Mouse (Mus musculus): ENCODE results near the gene Lasp1. TPM values are rescaled to one million over a fixed set of nuclear protein-coding genes. Genes with fewer than 3 reads are reported as not detected.
"Not testable (repeated sequence)": the region's sequence is repeated elsewhere in the genome, so short reads cannot be mapped to it uniquely, and the experiment has no call there.

Lasp1 gene
- polyA plus RNA-seq, 1 experiment from 2014 or later: 45.1 TPM

DNA sequence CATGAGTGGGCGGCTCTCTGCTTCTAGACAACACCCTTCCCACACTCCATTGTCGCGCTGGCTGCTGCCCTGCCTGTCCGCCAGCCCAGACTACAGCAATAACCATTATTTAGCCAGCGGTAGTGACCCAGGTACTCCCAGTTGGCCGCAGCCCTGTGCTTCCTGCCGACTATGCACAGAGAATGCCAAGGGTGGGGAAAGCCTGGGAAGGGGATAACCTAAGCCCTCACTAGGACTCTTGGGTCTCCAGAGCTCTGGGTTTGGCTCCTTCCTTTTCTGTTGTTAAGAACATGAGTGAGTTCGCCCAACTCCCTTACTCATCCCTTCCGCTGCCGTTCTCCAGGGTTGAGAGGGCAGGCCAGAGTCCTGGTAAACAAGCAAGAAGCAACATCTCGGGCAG is 33.2 kb downstream of the Lasp1 start:
- WGBS: 77% methylated on average over 11 of the region's 11 CpGs
- Histone ChIP-seq H3K36me3 (peaks cover 89% of the 10 kb centered on the region), H3K4me2 (no peak overlapping the region), H3K9ac (no peak overlapping the region), H3K27ac (replicated peaks) (no peak overlapping the region), H3K4me3 (no peak overlapping the region), H3K9me3 (no peaks in the 10 kb centered on the region), H3K27me3 (replicated peaks) (no peaks in the 10 kb centered on the region), H3K4me1 (peaks cover 8% of the 10 kb centered on the region)
- ATAC-seq (ENCODE audit: extremely low read depth, insufficient number of reproducible peaks, low FRiP score, low TSS enrichment): no peak

- H3K4me1 ChIP-seq: peaks cover 13% of the 10 kb centered on the region
- no peak overlapping the region for H3K4me2 ChIP-seq
- H3K4me3 ChIP-seq: no peak overlapping the region
- no peak for ATAC-seq (ENCODE audit: extremely low read depth, insufficient number of reproducible peaks, low FRiP score, low TSS enrichment)
- H3K27me3 ChIP-seq (replicated peaks): no peaks in the 10 kb centered on the region
- H3K36me3 ChIP-seq: peaks cover 88% of the 10 kb centered on the region
- H3K27ac ChIP-seq (replicated peaks): no peak overlapping the region
- WGBS: 79% methylated on average over 15 of the region's 15 CpGs
- no peak overlapping the region for H3K9ac ChIP-seq
- no peaks in the 10 kb centered on the region for H3K9me3 ChIP-seq
Observed at GRCm38 (mm10) chr11:97833352-97833751, 34.6 kb downstream of the Lasp1 start.

DNA sequence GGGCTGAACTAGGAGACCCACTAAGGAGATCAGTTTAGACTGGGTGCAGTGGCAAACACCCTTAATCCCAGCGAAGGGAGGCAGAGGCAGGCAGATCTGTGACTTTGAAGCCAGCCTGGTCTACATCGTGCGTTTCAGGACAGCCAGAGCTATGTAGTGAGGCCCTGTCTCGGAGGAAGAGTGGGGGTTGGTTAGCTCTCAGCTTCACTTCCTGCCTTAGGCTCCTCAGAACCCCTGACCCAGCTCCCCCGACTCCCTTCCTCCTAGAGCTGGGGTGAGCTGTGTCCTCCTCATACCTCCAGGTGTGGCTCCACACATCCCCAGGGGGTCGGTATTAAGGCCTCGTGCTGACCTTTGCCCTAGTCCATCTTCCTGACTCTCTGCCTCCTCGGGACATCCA is 37.7 kb downstream of the Lasp1 start:
- ATAC-seq (ENCODE audit: extremely low read depth, insufficient number of reproducible peaks, low FRiP score, low TSS enrichment): no peak
- Histone ChIP-seq H3K27ac (replicated peaks) (0 out of 2 replicates have a peak overlapping the region, but pooled peaks have one; percentile 31), H3K36me3 (peaks cover 66% of the 10 kb centered on the region), H3K27me3 (replicated peaks) (no peaks in the 10 kb centered on the region), H3K4me1 (peaks cover 24% of the 10 kb centered on the region), H3K4me3 (no peak overlapping the region), H3K9ac (peak overlapping the region; percentile 50; the same call in 1 of the 2 replicates), H3K9me3 (no peaks in the 10 kb centered on the region), H3K4me2 (no peak overlapping the region)
- WGBS: 43% methylated on average over 8 of the region's 8 CpGs

DNA sequence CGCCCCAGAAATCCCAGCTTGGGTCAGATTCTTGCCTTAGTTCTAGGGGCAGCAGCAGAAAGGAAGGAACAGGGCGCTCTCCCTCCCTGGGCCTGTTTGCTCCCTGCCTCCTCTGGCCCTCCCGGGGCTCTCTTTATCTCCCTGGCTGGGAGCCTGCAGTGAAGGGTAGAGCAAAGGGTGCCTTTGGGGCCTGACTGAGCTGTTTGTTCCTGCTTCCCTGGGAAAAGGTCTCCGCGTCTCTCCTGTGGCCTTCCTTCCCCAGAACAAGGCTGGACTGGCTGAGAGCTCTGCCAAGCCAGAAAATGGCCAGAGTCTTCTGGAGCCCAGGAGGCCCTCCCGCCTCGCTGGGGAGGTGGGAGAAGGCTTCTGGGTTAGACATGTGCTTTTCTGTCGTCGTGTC is 38.3 kb downstream of the Lasp1 start:
- H3K4me2 ChIP-seq: not testable (repeated sequence)
- peak overlapping the region; percentile 50; the same call in 1 of the 2 replicates for H3K9ac ChIP-seq

DNA sequence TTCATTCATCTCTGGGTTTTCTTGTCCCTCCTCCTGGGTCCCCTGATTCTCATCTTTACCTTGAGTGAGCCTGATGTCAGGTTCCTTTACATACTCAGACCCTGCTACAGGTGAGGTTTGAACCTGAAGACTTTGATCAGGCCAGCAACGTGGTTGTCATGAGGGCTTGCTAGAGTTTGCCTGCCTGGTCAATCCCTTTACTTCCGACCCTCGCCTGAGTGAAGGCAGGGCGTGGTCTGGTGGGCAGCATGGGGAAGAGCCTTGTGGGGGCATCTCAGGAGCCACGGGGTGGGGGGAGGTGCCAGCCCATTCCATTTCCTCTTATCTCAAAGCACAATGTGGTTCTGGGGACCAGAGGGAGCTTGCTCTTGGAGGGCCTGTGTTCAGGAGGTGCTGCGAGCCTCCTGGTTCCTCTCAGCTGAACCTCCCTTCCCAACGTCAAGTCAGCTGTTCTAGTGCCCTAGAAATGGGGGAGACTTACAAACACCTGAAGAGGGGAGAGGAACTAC is 38.9 kb downstream of the Lasp1 start:
- Histone ChIP-seq H3K27me3 (replicated peaks) (no peaks in the 10 kb centered on the region), H3K9me3 (no peaks in the 10 kb centered on the region), H3K36me3 (peaks cover 56% of the 10 kb centered on the region), H3K4me1 (peaks cover 29% of the 10 kb centered on the region), H3K4me3 (no peak overlapping the region), H3K27ac (replicated peaks) (peak overlapping the region; percentile 31; the same call in 1 of the 2 replicates), H3K4me2 (no peak overlapping the region), H3K9ac (0 out of 2 replicates have a peak overlapping the region, but pooled peaks have one; percentile 50)
- WGBS: 64% methylated on average over 7 of the region's 7 CpGs
- no peak for ATAC-seq (ENCODE audit: extremely low read depth, insufficient number of reproducible peaks, low FRiP score, low TSS enrichment)

More for the DNA sequence above, 38.3 kb downstream of the Lasp1 start:
- H3K9me3 ChIP-seq; ATAC-seq (ENCODE audit: extremely low read depth, insufficient number of reproducible peaks, low FRiP score, low TSS enrichment); H3K4me3 ChIP-seq; H3K27me3 ChIP-seq (replicated peaks): not testable (repeated sequence)
- peaks cover 63% of the 10 kb centered on the region for H3K36me3 ChIP-seq
- WGBS: 63% methylated on average over 9 of the region's 9 CpGs
- peaks cover 28% of the 10 kb centered on the region for H3K4me1 ChIP-seq
- peak overlapping the region; percentile 31; the same call in 1 of the 2 replicates for H3K27ac ChIP-seq (replicated peaks)

DNA sequence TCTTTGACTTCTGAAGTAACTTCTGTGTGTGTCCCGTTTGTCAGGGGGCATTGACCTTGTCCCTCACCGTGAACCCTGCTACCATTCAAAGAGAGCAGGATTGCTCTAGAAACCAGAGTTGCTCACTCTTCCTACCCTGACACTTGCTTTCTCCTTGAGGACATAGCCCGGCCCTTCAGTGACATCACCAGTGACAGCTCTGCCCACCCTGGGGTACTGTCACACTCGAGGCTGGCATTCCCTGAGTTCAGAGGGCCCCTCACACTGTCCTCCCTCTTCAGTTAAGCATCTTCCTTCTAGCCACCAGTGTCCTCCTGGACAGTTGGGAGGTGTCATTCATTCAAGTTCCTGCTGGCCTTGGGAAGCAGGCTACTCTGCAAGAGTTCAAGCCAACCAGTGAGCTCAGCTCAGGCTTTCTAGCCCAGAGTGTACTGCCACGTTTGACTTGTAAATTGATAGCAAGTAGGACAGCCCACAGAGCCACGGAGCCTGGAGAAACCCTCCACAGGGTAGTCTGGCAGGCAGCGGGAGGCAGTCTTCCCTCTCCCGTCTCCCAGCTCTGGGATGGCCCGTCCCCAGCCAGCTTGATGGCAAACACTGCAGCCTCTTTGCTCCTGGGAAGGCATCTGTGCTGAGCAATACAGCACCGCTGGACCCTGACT is 40.1 kb downstream of the Lasp1 start:
- Histone ChIP-seq H3K27ac (replicated peaks) (no peak overlapping the region), H3K4me3 (no peak overlapping the region), H3K9ac (peak overlapping the region; percentile 24; the same call in 1 of the 2 replicates), H3K36me3 (peaks cover 44% of the 10 kb centered on the region), H3K9me3 (no peaks in the 10 kb centered on the region), H3K4me1 (peaks cover 29% of the 10 kb centered on the region), H3K27me3 (replicated peaks) (no peaks in the 10 kb centered on the region), H3K4me2 (no peak overlapping the region)
- WGBS: 35% methylated on average over 10 of the region's 10 CpGs
- no peak for ATAC-seq (ENCODE audit: extremely low read depth, insufficient number of reproducible peaks, low FRiP score, low TSS enrichment)

GRCm38 (mm10) chr11:97839441-97840134 is 40.8 kb downstream of the Lasp1 start:
- ATAC-seq (ENCODE audit: extremely low read depth, insufficient number of reproducible peaks, low FRiP score, low TSS enrichment): no peak
- Histone ChIP-seq H3K9me3 (no peaks in the 10 kb centered on the region), H3K4me1 (peaks cover 29% of the 10 kb centered on the region), H3K27ac (replicated peaks) (no peak overlapping the region), H3K9ac (peak overlapping the region; percentile 24; the same call in 1 of the 2 replicates), H3K36me3 (peaks cover 37% of the 10 kb centered on the region), H3K4me3 (no peak overlapping the region), H3K27me3 (replicated peaks) (no peaks in the 10 kb centered on the region), H3K4me2 (no peak overlapping the region)
- 56% methylated on average over 11 of the region's 11 CpGs for WGBS

GRCm38 (mm10) chr11:97840135-97840490 is 41.3 kb downstream of the Lasp1 start:
- peaks cover 29% of the 10 kb centered on the region for H3K4me1 ChIP-seq
- peak overlapping the region; percentile 78 for H3K27ac ChIP-seq (replicated peaks)
- no peaks in the 10 kb centered on the region for H3K9me3 ChIP-seq
- peaks cover 32% of the 10 kb centered on the region for H3K36me3 ChIP-seq
- H3K27me3 ChIP-seq (replicated peaks): no peaks in the 10 kb centered on the region
- peak overlapping the region; percentile 60 for H3K4me3 ChIP-seq
- 60% methylated on average over 2 of the region's 2 CpGs for WGBS
- ATAC-seq (ENCODE audit: extremely low read depth, insufficient number of reproducible peaks, low FRiP score, low TSS enrichment): no peak
- H3K4me2 ChIP-seq: peak overlapping the region; percentile 80
- H3K9ac ChIP-seq: peak overlapping the region; percentile 80; the same call in 1 of the 2 replicates

- H3K4me3 ChIP-seq: peak within 1 kb of the TSS; percentile 60
- peaks cover 29% of the 10 kb centered on the region for H3K4me1 ChIP-seq
- ATAC-seq (ENCODE audit: extremely low read depth, insufficient number of reproducible peaks, low FRiP score, low TSS enrichment): no peak
- peak within 1 kb of the TSS; percentile 78 for H3K27ac ChIP-seq (replicated peaks)
- H3K9ac ChIP-seq: peak within 1 kb of the TSS; percentile 80
- WGBS: 1% methylated on average over 6 of the region's 6 CpGs
- no peaks in the 10 kb centered on the region for H3K9me3 ChIP-seq
- no peaks in the 10 kb centered on the region for H3K27me3 ChIP-seq (replicated peaks)
- H3K4me2 ChIP-seq: peak within 1 kb of the TSS; percentile 80
- peaks cover 28% of the 10 kb centered on the region for H3K36me3 ChIP-seq
Observed at GRCm38 (mm10) chr11:97840539-97840954, 41.7 kb downstream of the Lasp1 start, which contains the start of gene B230217C12Rik. B230217C12Rik (plus strand) TSS chr11:97840780.

GRCm38 (mm10) chr11:97840991-97841661 is 42.3 kb downstream of the Lasp1 start:
- Histone ChIP-seq H3K4me1 (peaks cover 29% of the 10 kb centered on the region), H3K27me3 (replicated peaks) (no peaks in the 10 kb centered on the region), H3K4me3 (peak overlapping the region; percentile 60), H3K4me2 (peak overlapping the region; percentile 80), H3K9ac (peak overlapping the region; percentile 80), H3K36me3 (peaks cover 22% of the 10 kb centered on the region), H3K27ac (replicated peaks) (peak overlapping the region; percentile 78), H3K9me3 (no peaks in the 10 kb centered on the region)
- peak; percentile 29; the same call in 1 of the 2 replicates for ATAC-seq (ENCODE audit: extremely low read depth, insufficient number of reproducible peaks, low FRiP score, low TSS enrichment)
- WGBS: 3% methylated on average over 22 of the region's 22 CpGs

- no peak for ATAC-seq (ENCODE audit: extremely low read depth, insufficient number of reproducible peaks, low FRiP score, low TSS enrichment)
- Histone ChIP-seq H3K4me2 (peak overlapping the region; percentile 80), H3K27me3 (replicated peaks) (no peaks in the 10 kb centered on the region), H3K4me1 (peaks cover 21% of the 10 kb centered on the region), H3K9ac (no peak overlapping the region), H3K36me3 (peaks cover 13% of the 10 kb centered on the region), H3K9me3 (no peaks in the 10 kb centered on the region), H3K4me3 (no peak overlapping the region), H3K27ac (replicated peaks) (no peak overlapping the region)
- WGBS: 52% methylated on average over 4 of the region's 4 CpGs
Observed at GRCm38 (mm10) chr11:97842001-97842400, 43.2 kb downstream of the Lasp1 start.

Data from heart, embryonic 13.5 days (tissue).